ENCODE assay signal across 25 mouse cellular contexts in genomic region chr2:3387105-3387860, GRCm38 (mm10). TPM values are rescaled to one million over a fixed set of nuclear protein-coding genes. Genes with fewer than 3 reads are reported as not detected.
A peak's percentile ranks its signal among the peaks of the same experiment; 100 is the strongest.
DNase-seq lines count a peak whose midpoint lies in the region; ATAC-seq and TF ChIP-seq lines count a peak whose summit lies in the region.
"Had no signal": no experiment of that assay in that cellular context is flagged by ENCODE, and none has a peak within 500 bp of the region (broad histone marks: within the 10 kb centered on the region; RNA-seq: fewer than 3 reads in every experiment).

No protein-coding gene starts in this region.

- no peak overlapping the region for H3K4me2 ChIP-seq in heart, embryonic 12.5 days
- no peak overlapping the region for H3K4me2 ChIP-seq in lung, postnatal 0 days (replicated peaks; ENCODE audit: low read depth, low read length)

- H3K4me3 ChIP-seq in heart, embryonic 12.5 days, result no peak overlapping the region
- H3K4me3 ChIP-seq in lung, postnatal 0 days (ENCODE audit: low read depth, low read length), result no peak overlapping the region

- no peaks in the 10 kb centered on the region for H3K4me1 ChIP-seq in heart, embryonic 12.5 days (replicated peaks)
- H3K4me1 ChIP-seq in lung, postnatal 0 days (ENCODE audit: insufficient read depth, low read depth, low read length), result no peaks in the 10 kb centered on the region

- DNase-seq in heart, adult 11 months, result peak; percentile 49
- DNase-seq in brain, adult 2 months (ENCODE audit: low read depth, low spot score), result peak; percentile 21
- peak; percentile 99 for DNase-seq in fat pad, adult 2 months (ENCODE audit: extremely low read depth, low read depth, low spot score)
- DNase-seq in gonadal fat pad, adult 2 months (ENCODE audit: low read depth), result peak; percentile 100
- DNase-seq in thymus, postnatal 36 days, result no peak
- no peak for DNase-seq in kidney, adult 18-20 months
- no peak for DNase-seq in lung, postnatal 0 days (ENCODE audit: low spot score)
- DNase-seq: adrenal gland, adult 2 months; adrenal gland, adult 8-10 months; adrenal gland, postnatal 10 days; adrenal gland, postnatal 14 days; adrenal gland, postnatal 25 days; adrenal gland, postnatal 36 days; B cell, adult 2 months; cerebellum, adult 11 months; cerebellum, adult 11-12 months; cerebellum, adult 18-20 months had no signal

- no peak for TF ChIP-seq CTCF in lung, postnatal 0 days (IDR thresholded peaks at IDR 0.05)

- no peak overlapping the region for H3K9ac ChIP-seq in heart, embryonic 12.5 days
- no peak overlapping the region for H3K9ac ChIP-seq in lung, postnatal 0 days (replicated peaks; ENCODE audit: low read depth)

- H3K9me3 ChIP-seq in heart, embryonic 12.5 days (replicated peaks), result no peaks in the 10 kb centered on the region
- no peaks in the 10 kb centered on the region for H3K9me3 ChIP-seq in lung, postnatal 0 days (ENCODE audit: low read length)
- H3K9me3 ChIP-seq: G1E had no signal

- 74% methylated on average over 6 of the region's 6 CpGs for WGBS in heart, embryonic 12.5 days
- 81% methylated on average over 6 of the region's 6 CpGs for WGBS in lung, postnatal 0 days

- ATAC-seq in heart, embryonic 12.5 days (ENCODE audit: insufficient number of reproducible peaks, low FRiP score), result no peak
- ATAC-seq in lung, postnatal 0 days, result no peak
- ATAC-seq: activated CD4-positive, CD25-positive, alpha-beta regulatory T cell, adult 4 months; CD4-positive, CD25-positive, alpha-beta regulatory T cell, adult 4 months; Patski had no signal

- H3K36me3 ChIP-seq in heart, embryonic 12.5 days, result no peaks in the 10 kb centered on the region
- H3K36me3 ChIP-seq in lung, postnatal 0 days (ENCODE audit: insufficient read depth, low read length), result no peaks in the 10 kb centered on the region
- H3K36me3 ChIP-seq: G1E had no signal

- no peak overlapping the region for H3K27ac ChIP-seq in heart, embryonic 12.5 days (ENCODE audit: poor library complexity, severe bottlenecking)
- H3K27ac ChIP-seq in lung, postnatal 0 days (ENCODE audit: low read length), result no peak overlapping the region

- H3K27me3 ChIP-seq in heart, embryonic 12.5 days (replicated peaks), result no peaks in the 10 kb centered on the region
- H3K27me3 ChIP-seq in lung, postnatal 0 days (replicated peaks; ENCODE audit: insufficient read depth, low read length), result no peaks in the 10 kb centered on the region
- H3K27me3 ChIP-seq: CH12.LX had no signal

- no peak for TF ChIP-seq EP300 in lung, postnatal 0 days (IDR thresholded peaks at IDR 0.05)

RNA-seq across cellular contexts. Expression of gene Olah, which starts 9.7 kb away (rescaled TPM):
- polyA plus RNA-seq in heart, embryonic 12.5 days (2016; fragmentation: Nextera tagmentation; extraction: Ambion mirVana), result not detected in 2 replicates
- polyA plus RNA-seq in gonadal fat pad, adult 2 months (2012; rRNA removed), result not detected in 2 replicates
- 1.3 TPM in 1 of 2 replicates, not detected in the other for polyA plus RNA-seq in lung, postnatal 0 days (2015; fragmentation: Nextera tagmentation; extraction: Ambion mirVana)
- polyA plus RNA-seq: activated CD4-positive, CD25-positive, alpha-beta regulatory T cell, adult 4 months; adrenal gland, adult 2 months; brain, embryonic 14.5 days; C2C12; CD4-positive, CD25-positive, alpha-beta regulatory T cell, adult 4 months; G1E had no signal

RNA-seq across cellular contexts. Expression of gene Meig1, which starts 35.2 kb away (rescaled TPM):
- polyA plus RNA-seq in heart, embryonic 12.5 days (2016; fragmentation: Nextera tagmentation; extraction: Ambion mirVana), result not detected in 2 replicates
- polyA plus RNA-seq in gonadal fat pad, adult 2 months (2012; rRNA removed), result 1.00 and 2.0 TPM in 2 replicates
- polyA plus RNA-seq in lung, postnatal 0 days (2015; fragmentation: Nextera tagmentation; extraction: Ambion mirVana), result 27.0 and 34.6 TPM in 2 replicates
- polyA plus RNA-seq: activated CD4-positive, CD25-positive, alpha-beta regulatory T cell, adult 4 months; adrenal gland, adult 2 months; C2C12; CD4-positive, CD25-positive, alpha-beta regulatory T cell, adult 4 months; G1E had no signal

RNA-seq across cellular contexts. Expression of gene Dclre1c, which starts 36.6 kb away (rescaled TPM):
- polyA plus RNA-seq in heart, embryonic 12.5 days (2016; fragmentation: Nextera tagmentation; extraction: Ambion mirVana), result 4.4 and 4.6 TPM in 2 replicates
- 4.9 and 6.1 TPM in 2 replicates for polyA plus RNA-seq in gonadal fat pad, adult 2 months (2012; rRNA removed)
- 3.0 and 4.0 TPM in 2 replicates for polyA plus RNA-seq in lung, postnatal 0 days (2015; fragmentation: Nextera tagmentation; extraction: Ambion mirVana)

RNA-seq across cellular contexts. Expression of gene Acbd7, which starts 51.3 kb away (rescaled TPM):
- 0.53 and 0.72 TPM in 2 replicates for polyA plus RNA-seq in heart, embryonic 12.5 days (2016; fragmentation: Nextera tagmentation; extraction: Ambion mirVana)
- 30.9 and 73.5 TPM in 2 replicates for polyA plus RNA-seq in gonadal fat pad, adult 2 months (2012; rRNA removed)
- polyA plus RNA-seq in lung, postnatal 0 days (2015; fragmentation: Nextera tagmentation; extraction: Ambion mirVana), result 2.5 and 3.3 TPM in 2 replicates
- polyA plus RNA-seq: activated CD4-positive, CD25-positive, alpha-beta regulatory T cell, adult 4 months; adrenal gland, adult 2 months; G1E had no signal

RNA-seq across cellular contexts. Expression of gene Rpp38, which starts 54.8 kb away (rescaled TPM):
- polyA plus RNA-seq in heart, embryonic 12.5 days (2016; fragmentation: Nextera tagmentation; extraction: Ambion mirVana), result 12.6 and 13.7 TPM in 2 replicates
- 6.2 and 6.5 TPM in 2 replicates for polyA plus RNA-seq in gonadal fat pad, adult 2 months (2012; rRNA removed)
- polyA plus RNA-seq in lung, postnatal 0 days (2015; fragmentation: Nextera tagmentation; extraction: Ambion mirVana), result 8.9 and 10.0 TPM in 2 replicates

Comparison
In these comparisons a context has a peak if more than half of its experiments do, and no peak if none do; other contexts are left out.
1. DNase-seq: peak in heart, adult 11 months (single experiment), brain, adult 2 months (single experiment), fat pad, adult 2 months (single experiment) and gonadal fat pad, adult 2 months (single experiment); none in thymus, postnatal 36 days (0 of 2), kidney, adult 18-20 months (single experiment) and lung, postnatal 0 days (single experiment).